Mouse (Mus musculus): ENCODE data around the gene Cntn5.

Gene Cntn5

DNA sequence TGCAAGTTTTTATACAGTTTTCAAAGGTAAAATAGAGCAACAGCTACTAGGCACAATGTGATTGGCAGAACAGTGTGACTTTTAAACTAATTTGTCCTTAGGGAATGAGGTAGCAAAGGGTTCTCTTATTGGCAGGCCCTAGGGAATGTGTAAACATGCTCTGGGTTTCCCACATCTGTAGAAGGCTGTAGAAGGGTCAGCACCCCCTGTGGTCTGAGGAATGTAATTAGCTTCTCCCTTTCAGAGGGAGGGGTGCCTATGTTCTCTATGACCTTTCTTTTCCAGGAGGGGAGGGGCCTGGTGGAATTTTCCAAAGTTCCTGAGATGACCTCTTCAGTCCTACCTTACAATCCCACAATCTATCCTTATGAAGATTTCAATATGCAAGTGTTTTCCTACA lies 673.6 kb downstream of the Cntn5 start:
- no peak for DNase-seq (ENCODE audit: low read depth in 1 of 2, low spot score in 2 of 2)

DNA sequence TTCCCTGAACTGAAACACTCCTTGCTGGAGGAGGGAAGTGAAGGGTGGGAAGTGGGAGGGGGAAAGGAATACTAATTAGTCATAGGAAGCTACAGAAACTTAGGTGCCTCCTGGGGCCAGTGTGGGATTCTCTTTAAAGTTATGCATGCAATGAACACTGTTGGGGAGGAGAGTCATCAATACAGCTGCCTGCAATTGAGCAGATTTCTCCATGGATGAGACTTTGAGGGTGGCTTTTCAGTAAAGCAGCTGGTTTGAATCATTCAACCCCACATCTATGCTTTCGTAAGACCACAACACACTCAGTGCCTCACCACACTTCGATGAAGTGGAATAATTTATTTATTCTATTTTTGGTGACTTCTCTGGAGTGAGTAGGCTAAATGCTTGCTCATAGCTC lies 674.9 kb downstream of the Cntn5 start:
- DNase-seq (ENCODE audit: low read depth in 1 of 2, low spot score in 2 of 2) = no peak

DNA sequence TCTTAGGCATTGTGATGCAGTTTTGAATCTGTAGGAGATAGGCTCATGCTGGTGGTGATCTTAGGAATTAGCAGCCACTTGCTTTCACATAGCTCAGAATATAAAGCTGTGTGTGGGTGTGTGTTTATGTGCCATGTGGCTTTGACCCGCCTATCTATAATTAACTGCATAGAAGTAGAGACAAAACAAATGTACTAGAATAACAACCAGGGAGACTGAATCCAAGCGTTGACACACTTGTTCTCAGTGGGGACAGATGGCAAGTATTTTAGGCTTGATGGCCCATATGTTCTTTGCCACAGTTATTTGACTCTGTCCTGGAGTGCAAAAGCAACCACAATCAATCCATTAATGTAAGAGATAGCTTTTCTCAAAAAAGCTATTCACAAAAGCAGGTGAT lies 678.6 kb downstream of the Cntn5 start:
- no peak for DNase-seq (ENCODE audit: low read depth in 1 of 2, low spot score in 2 of 2)

DNA sequence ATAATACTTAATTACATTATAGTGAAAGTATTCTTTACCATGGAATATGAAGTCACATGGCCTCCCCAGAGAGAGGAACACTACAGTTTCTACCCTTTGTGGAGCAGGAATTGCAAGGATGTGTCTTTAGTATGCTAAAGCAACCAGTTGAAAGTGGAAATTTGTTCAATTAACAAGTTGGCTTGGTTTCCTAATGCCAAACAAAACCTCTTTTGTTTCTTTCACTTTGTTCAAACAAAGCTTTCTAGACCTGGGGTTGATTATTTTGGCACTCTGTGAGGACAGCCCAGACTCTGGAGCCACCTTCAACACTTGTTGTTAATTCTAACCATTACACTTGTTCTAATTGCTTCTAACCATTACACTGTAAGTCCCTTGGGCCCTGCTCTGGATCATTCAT lies 718.5 kb downstream of the Cntn5 start:
- DNase-seq (ENCODE audit: low read depth in 1 of 2, low spot score in 2 of 2) = no peak

DNA sequence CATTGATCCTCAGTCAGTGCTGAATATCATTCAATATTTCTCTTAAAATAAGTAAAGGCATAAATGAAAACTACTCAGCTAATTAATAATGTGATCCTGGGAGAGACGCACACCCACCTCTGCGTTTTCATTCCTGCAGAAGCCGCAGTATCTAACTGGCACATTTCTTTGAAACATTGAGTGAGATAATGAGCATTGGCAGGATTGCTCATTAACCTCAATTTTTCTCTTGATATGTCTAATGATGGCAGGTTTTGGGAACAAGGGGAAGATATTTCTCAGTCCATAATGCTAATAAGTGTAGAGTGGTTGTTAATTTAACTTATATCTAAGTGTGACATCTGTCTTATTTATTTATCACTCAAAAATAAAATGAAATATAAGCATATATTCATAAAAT lies 734.0 kb downstream of the Cntn5 start:
- no peak for DNase-seq (ENCODE audit: low read depth in 1 of 2, low spot score in 2 of 2)

DNA sequence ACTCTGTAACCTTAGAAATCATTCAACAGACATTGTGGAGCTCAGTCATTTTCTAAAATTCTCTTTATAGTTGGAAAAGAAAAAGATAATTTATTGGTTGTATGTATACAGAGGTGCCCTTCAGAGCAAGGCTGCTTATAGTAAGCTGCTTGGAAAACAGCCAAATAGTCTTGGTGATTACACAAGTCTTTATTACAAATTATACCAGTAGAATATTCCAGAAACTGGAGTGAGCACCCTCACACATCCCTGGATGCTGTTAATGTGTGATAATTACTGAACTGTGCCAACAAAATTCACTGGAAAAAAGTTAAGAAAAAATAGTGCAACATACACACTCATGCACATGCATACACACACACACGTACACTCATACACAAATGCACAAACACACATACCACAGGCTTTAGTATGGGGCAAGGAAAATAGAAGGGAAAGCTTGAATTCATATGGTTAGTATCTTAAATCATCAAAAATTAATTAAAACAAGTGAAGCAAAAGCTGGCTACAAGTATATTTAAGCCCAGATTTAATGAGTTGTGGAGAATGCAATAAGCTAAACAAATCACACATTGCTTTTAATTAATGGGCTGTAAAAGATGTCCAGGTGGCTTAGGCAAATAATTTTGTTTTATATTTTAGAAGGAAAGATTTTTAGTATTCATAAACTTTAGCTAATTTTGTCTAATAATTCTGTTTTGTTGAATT lies 783.1 kb downstream of the Cntn5 start:
- DNase-seq (ENCODE audit: low read depth in 1 of 2, low spot score in 2 of 2) = no peak

DNA sequence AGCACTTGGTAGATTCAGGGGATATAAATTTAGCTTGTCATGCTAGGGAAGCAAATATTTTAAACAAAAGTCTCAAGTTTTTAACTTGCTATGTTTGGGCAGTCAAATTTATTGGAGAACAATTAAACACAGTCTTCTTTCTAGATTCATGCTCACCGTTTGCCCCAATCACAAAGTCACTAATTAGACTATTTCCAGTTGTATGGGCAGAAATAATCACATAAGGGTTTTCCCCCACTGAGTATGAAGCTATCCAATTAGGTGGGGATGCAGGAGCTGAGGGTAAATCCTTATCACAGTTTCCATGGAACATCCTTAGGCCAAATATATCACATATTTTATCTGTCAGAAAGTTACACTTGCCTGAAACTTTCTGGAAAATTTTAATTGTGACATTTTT lies 788.0 kb downstream of the Cntn5 start:
- no peak for DNase-seq (ENCODE audit: low read depth in 1 of 2, low spot score in 2 of 2)

DNA sequence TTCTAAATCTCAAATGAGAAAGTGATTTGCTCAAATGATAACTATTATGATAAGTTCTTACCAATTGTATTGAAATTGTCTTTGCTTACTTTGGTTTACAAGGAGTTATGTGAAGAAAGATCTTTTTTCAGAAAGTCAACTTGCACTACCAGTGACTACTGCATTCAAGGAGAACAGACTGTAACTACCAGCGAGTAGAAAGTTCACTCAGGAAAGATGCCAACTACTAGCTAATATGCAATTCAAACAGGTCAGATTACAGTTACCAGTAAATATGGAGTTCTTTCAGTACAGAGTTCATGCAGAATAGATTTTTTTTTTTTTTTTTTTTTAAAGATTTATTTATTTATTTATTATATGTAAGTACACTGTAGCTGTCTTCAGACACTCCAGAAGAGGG lies 795.4 kb downstream of the Cntn5 start:
- DNase-seq (ENCODE audit: low read depth in 1 of 2, low spot score in 2 of 2) = no peak

DNA sequence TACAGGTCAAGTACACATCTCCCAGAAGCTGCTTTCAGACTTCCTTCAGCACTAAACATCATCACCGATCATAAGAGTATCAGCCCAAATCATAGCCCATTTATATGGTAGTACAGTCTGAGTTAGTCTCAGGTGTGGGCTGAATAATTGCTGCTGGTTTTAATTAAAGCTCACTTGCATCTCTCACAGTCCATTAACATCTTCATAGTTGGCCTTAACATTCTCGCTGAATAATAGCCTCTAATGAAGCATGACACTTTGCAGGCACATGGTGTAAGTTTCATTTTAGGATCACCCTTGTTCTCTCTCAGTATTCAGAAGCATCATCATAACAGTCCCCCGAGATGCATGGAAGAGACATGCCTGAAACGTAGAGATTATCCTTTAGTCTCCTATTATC lies 796.7 kb downstream of the Cntn5 start:
- DNase-seq (ENCODE audit: low read depth in 1 of 2, low spot score in 2 of 2) = no peak

DNA sequence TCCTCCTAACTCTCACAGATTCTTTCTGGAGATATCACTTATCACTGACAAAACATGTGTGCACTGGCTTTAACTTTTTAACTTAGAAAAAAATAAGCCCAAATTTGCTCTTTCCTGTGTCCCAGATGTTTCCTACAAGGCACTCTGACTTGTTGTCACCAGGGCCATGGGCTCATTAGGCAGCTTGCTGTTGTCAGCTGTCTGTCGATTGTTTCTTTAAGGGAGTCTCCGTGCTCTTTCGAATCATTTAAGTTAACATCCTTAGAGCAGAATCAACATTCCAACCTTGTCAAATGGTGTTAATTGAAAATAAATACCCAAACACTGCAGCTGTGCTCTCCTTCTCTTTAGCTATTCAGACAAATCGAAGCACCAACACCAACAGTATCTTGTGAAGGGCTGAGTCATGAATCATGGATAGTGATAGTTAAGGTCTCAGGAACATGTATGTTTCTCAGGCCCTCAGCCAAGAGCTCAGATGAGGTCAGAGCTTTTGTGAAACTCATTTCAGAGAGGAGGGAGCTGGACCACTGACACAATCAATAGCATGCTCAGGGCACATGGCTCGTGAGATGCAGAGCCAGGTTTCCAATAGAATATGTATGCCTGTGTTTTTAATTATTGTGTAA lies 802.6 kb downstream of the Cntn5 start:
- no peak for DNase-seq (ENCODE audit: low read depth in 1 of 2, low spot score in 2 of 2)

DNA sequence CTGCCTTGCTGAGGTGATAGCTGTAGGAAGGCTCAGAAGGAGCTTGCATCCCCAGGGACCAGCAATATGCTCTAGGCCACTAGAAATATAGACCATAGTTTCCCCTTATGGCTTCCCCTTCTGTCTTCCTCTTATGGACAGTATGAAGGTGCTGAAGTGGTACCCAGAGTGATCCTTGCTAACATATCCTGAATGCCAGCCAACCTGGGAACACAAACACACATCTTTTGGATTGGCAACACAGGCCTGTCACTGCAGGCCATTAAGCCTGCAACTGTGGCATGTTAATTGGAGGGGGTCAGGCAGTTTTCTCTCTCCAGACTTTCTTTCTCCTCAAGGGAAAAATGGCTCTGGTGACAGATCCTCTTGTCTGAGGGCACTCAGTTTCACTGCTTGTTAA lies 828.3 kb downstream of the Cntn5 start:
- no peak for DNase-seq (ENCODE audit: low read depth in 1 of 2, low spot score in 2 of 2)

DNA sequence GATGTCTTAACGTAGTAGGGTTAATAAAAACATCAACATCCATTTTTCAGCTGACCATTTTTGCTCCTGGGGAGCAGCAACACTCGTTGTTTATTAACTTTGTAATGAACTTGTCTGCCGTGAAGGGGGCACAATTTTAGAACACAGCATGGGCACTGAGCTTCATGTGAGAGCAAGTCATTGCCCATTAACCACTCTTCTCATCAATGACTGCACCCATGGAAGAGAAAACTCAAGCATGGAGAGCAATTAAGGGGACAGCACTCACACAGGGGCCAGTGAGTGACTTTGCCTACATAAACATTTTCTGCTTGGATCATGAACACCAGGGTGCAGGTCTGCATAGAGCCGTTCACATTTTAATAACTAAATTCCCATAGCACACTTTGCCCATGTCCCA lies 831.2 kb downstream of the Cntn5 start:
- DNase-seq (ENCODE audit: low read depth in 1 of 2, low spot score in 2 of 2) = no peak

DNA sequence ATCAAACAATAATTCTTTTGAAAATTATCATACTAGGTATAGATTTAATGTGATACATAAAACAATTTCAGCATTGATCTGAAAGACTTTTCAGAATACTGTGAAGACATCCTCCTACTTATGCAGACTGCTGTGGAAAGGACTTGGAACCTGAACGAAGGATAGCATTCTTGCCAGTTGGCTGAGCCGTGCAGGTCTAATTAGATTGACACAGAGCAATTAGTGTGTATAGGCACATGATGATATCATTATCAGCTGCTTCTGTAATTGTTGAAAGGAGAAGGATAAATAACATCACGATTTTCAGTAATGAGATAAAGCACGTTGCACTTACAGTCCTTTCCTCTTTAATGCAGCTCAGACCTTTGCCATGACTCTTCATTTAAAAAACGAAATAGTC lies 831.7 kb downstream of the Cntn5 start:
- no peak for DNase-seq (ENCODE audit: low read depth in 1 of 2, low spot score in 2 of 2)

DNA sequence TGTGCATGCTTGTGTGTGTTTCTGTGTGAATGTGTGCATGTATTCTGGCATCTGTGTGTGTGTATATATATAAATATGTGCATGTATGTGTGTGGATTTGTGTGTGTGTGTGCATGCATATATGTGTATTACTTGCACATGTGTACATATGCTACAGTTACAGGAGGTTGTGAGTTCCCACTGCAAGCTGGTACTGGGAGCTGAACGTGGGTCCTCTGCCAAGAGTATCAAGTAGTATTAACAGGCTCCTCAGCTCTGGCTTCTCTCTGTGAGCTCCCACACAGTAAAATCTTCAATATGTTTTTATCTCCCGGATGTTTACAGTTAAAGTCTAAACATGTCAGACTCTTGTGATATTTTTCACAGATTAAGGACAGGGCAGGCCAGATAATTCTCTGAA lies 833.3 kb downstream of the Cntn5 start:
- DNase-seq (ENCODE audit: low read depth in 1 of 2, low spot score in 2 of 2) = no peak

DNA sequence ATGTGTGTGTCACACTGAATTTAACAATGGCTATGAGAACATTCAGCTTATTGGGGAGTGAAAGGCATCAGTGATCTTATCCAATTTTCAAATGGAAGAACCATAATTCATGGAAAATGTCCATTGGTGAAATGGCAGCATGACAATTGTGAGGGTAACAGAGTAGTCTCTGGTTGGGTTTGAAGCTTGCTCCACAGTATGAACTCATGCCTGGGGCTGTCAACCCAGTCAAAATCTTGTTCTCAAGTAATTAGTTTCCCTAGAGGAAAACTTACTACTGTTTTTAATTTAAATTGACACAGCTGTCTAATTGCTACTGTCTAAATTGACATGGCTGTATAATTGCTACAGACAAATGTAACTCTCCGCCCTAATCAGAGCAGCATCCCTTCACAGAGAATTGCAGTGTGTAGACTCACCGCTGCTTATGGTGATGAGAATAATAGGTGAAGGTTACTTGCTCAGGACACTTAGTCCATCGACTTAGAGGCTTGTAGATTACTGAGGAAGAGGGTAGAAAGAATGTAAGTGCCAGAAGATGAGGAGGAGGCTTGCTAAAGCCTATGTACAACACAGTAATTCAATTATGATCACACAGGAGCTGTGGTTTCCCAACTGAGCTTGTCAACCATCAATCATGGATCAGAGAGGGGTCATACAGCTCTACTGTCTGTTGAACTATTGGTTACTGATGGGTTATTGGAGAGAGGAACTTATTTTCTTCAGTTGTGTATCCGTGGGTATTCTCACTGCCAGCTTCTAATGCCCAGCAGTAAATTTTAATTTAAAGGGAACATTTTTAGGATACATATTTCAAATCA lies 859.4 kb downstream of the Cntn5 start:
- no peak for DNase-seq (ENCODE audit: low read depth in 1 of 2, low spot score in 2 of 2)

DNA sequence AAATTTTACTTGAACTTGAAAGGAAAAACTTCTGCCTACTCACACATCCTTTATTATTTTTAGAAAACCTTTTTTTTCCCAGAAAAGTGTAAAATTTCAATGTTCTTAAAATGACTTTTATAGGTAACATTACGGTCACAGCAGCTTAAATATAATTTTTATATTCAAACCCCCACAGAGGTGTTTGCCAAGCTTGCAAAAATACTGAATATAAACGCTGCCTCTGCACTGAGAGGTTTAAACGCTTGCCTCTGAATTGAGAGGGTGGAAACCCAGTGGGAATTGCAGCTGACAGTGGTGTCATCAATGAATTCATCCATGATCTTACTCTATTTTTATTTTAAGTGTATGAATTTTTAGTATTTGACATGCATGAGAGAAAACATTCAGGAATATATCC lies 861.6 kb downstream of the Cntn5 start:
- no peak for DNase-seq (ENCODE audit: low read depth in 1 of 2, low spot score in 2 of 2)

DNA sequence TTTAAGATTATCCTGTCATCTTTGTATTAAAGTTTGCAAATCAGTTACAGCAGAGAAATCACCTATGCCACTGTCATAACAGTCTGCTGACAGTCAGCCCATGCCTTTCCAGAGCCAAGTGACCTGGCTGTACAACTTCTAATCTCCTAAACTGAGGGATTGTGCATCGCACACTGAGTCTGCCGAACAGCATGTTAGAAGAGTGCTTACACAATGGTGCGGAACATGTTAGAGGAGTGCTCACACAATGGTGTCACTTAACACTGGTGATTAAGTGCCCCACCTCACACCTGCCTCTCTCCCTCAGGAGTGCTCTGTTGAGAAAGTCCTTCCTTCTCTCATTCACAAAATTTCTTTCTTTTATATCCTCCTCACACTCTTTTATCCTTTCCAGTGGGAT lies 889.4 kb downstream of the Cntn5 start:
- no peak for DNase-seq (ENCODE audit: low read depth in 1 of 2, low spot score in 2 of 2)

DNA sequence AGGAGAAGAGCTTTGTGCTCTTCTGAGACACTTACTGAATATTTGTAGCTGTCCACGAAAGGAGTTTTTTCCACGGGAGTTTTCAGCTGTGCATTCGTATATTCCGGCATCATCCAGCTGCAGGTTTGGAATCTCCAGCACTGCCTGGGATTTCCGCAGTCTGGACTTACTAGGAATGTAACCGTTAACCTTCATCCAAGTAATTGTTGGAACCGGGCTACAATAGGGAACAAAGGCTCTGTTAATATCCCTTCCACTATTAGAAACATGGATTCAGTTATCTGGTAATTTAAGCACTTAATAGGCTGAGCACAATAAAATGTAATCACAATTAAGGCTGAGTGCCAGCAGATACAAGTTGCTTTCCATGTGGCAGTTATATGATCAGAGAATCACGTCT lies 920.5 kb downstream of the Cntn5 start:
- DNase-seq (ENCODE audit: low read depth in 1 of 2, low spot score in 2 of 2) = no peak

DNA sequence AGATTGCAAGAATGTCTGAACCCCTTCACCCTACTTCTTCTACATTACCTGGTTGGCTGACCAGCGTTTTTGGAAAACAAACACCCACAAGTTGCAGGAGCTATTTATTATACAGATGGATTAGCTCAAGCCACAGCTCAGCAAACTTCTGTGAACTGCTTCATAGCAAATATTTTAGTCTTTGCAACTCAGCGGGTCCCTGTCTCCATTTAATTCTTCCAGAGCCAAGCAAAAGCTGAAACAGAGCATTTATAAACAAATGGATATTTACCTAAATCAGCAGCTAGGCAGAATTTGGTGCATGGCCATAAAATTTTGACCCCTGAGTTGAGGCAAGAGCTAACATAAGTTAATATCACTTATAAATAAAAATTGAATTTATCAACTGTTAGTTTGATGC lies 921.4 kb downstream of the Cntn5 start:
- no peak for DNase-seq (ENCODE audit: low read depth in 1 of 2, low spot score in 2 of 2)

DNA sequence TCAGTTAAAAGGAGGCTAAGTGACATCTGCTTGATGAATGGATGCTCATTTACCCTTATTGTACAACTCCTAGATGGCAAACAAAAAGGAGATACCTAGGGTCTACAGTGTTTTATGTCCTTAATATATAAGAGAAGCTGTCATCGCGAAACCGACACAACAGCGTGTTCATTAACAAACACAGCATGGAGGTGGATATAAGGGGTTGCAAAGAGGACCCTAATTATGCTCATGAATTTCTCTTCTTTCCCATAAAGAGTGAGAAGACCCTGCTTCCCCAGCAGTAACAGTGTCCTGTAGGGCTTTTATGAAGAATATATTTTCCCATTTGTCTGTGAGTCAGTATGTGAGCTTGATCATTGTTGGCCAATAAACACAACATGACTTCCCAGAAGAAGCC lies 939.2 kb downstream of the Cntn5 start:
- no peak for DNase-seq (ENCODE audit: low read depth in 1 of 2, low spot score in 2 of 2)

DNA sequence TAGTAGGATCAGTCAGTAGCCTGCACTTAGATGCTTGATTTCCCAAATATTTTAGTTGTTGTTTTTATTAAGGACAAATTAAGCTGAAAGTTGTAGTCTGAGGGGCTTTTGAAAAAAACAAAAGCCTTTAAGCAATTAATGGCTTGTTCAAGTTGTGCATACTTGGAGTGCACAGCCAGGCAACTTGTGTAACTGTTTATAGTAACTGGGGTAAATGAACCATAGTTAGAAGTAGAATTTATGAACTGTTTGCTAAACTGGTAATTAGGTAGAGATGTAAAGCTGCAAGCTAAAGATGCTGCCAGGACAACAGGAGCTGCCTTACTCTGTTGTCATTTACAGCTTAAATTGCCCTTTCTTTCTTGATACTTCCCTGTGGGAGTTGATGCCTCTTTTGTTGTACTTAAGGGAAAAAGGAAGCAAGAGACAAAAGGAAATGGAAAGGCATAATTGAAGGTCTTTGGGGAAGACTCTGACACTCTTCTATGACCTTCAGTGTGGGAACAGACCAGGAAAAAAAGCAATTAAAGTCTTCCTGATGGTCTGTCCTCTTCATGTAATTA lies 943.9 kb downstream of the Cntn5 start:
- DNase-seq (ENCODE audit: low read depth in 1 of 2, low spot score in 2 of 2) = no peak

DNA sequence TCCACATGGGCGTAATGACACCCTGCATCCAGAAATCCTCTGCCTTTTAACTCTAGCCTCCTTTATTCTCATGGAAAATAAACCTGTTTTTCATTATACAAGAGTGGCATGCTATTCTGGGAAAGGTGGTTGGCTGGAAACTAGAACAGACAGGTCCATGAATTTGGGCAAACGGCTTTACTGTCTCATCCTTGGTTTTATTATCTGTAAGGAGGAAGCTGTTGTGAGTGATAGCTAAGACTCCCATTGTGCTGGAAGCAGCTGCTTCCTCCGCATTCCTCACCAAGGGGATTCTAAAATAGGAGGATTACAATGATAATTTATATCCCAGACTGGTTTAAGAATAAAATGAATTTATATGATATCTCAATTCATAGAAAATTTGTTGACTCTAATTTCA lies 955.2 kb downstream of the Cntn5 start:
- no peak for DNase-seq (ENCODE audit: low read depth in 1 of 2, low spot score in 2 of 2)

Data from monocyte, adult 2 months (primary cell).